Mouse (Mus musculus) intestine, postnatal 0 days (tissue): ENCODE data around the gene Slc27a5. TPM values are rescaled to one million over a fixed set of nuclear protein-coding genes. Genes with fewer than 3 reads are reported as not detected.

Experiments
- ATAC-seq: fragments of 200-750 bp; cut with Nextera tagmentation; 2 replicates; pipeline ENCODE4 v1.8.0; 2017; ENCODE audit warnings: mild to moderate bottlenecking, moderate TSS enrichment, moderate library complexity
- H3K27ac ChIP-seq: fragments of 300-500 bp; sonication (generic); 2 replicates; pipeline ENCODE4 v1.5.1; 2014; ENCODE audit warnings: mild to moderate bottlenecking, low read depth, low read length, moderate library complexity
- H3K27me3 ChIP-seq: fragments of 300-500 bp; sonication (generic); replicated peaks from 2 replicates; pipeline ENCODE4 v1.6.1; 2014; ENCODE audit warnings: low read length, mixed read lengths; ENCODE audit not compliant: control insufficient read depth, insufficient read depth
- H3K36me3 ChIP-seq: fragments of 300-500 bp; sonication (generic); 2 replicates; pipeline ENCODE4 v1.6.1; 2014; ENCODE audit warnings: mild to moderate bottlenecking, moderate library complexity; ENCODE audit not compliant: control insufficient read depth, insufficient read depth
- H3K4me1 ChIP-seq: fragments of 300-500 bp; sonication (generic); replicated peaks from 2 replicates; pipeline ENCODE4 v1.6.1; 2014; ENCODE audit warnings: antibody characterized with exemption, low read length, mixed read lengths; ENCODE audit not compliant: control insufficient read depth, insufficient read depth
- H3K4me2 ChIP-seq: fragments of 300-500 bp; sonication (generic); replicated peaks from 2 replicates; pipeline ENCODE4 v1.6.1; 2014; ENCODE audit warnings: low read depth, mild to moderate bottlenecking, moderate library complexity
- H3K4me3 ChIP-seq: fragments of 300-500 bp; sonication (generic); 2 replicates; pipeline ENCODE4 v1.5.1; 2014; ENCODE audit warnings: low read depth, low read length
- H3K9ac ChIP-seq: fragments of 300-500 bp; sonication (generic); 2 replicates; pipeline ENCODE4 v1.6.1; 2014; ENCODE audit warnings: mild to moderate bottlenecking, low read depth, low read length
- H3K9me3 ChIP-seq: fragments of 300-500 bp; sonication (generic); 2 replicates; pipeline ENCODE4 v1.6.1; 2016; ENCODE audit warnings: mixed run types; ENCODE audit not compliant: control insufficient read depth
- CTCF ChIP-seq: sonication (generic); IDR thresholded peaks from 2 replicates; pipeline ENCODE4 v1.5.1; 2016; ENCODE audit warnings: low read depth, mild to moderate bottlenecking, control low read depth, antibody characterized with exemption, moderate library complexity
- WGBS: fragments of 180-500 bp; shearing (Covaris S2); extraction: QIAGEN DNeasy Blood & Tissue Kit; methylation state at CpG from one replicate; pipeline ENCODE4 v1.1.7; 2014; 5-methylcytosine and 5-hydroxymethylcytosine counted together
- polyA plus RNA-seq: library from polyadenylated mRNA; unstranded; fragments of >200 nt; fragmentation: Nextera tagmentation; extraction: Ambion mirVana; gene quantifications from 2 replicates; pipeline ENCODE4 v1.2.1, GENCODE M21; 2015

Slc27a5 gene
- polyA plus RNA-seq, 1 experiment from 2014 or later = 0.22 TPM

DNA sequence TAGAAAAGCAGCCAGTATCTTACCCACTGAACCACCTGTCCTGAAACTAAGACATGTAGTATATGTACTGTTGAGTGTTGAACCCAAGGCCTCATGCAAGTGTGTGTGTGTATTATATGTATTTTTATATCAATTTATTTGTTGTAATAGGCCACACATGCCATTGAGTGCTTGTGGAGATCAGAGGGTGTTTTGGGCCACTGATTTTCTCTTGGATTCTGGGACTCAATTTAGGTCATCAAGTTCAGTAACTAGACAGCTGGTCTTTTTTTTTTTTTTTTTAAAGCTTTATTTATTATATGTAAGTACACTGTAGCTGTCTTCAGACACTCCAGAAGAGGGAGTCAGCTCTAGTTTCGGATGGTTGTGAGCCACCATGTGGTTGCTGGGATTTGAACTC is 17.2 kb upstream of the Slc27a5 start:
- Histone ChIP-seq H3K27ac (no peak overlapping the region), H3K9me3 (no peaks in the 10 kb centered on the region), H3K36me3 (no peaks in the 10 kb centered on the region), H3K27me3 (no peaks in the 10 kb centered on the region), H3K9ac (no peak overlapping the region), H3K4me1 (no peaks in the 10 kb centered on the region), H3K4me2 (no peak overlapping the region), H3K4me3 (no peak overlapping the region)
- no peak for TF ChIP-seq CTCF
- ATAC-seq = no peak
- 75% methylated on average over 1 of the region's 1 CpGs for WGBS

DNA sequence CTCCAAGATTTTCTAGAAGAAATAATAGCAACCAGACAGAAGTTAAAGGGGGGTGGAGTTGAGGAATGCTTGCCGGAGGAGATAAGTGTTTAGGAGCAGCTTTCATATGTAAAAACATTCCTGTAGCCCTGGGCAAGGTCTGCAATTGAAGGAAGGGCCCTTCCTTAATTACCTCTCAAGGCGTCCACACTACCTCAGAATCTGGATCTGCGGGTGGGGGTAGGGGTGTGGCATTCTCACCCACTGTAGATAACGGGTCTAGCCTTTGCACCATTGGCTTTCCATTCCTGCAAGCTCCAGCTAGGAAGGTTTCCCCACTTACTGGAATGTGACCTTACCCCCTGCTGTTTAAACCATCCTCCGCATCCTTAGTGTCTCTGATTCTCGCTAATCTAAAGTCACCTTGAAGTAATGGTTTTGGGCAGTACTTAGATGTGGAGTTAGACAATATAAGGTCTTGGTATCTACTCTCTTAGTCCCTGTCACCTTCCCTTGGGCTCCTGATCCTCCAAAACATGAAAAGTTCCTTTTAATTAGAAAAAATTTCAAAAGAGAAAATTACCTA is 16.4 kb upstream of the Slc27a5 start:
- no peaks in the 10 kb centered on the region for H3K27me3 ChIP-seq
- TF ChIP-seq CTCF = no peak

DNA sequence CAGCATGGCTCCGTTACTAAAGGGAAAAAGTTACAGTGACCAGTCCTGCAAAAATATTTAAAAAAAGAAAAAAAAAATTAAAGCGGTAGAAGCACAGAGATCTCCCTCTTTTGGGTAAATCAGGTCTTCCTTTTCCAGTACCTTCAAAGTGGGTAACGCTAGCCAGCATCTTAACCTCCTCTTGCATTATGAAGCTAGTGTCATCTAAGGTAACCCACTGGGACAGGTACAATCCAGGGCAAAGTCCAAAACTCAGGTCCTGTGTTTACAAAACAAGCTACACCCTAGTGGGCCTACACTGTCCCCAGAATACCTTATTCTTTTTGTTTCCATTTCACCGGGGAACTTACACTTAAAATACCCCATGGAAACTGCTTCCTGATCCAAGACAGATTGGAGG is 15.7 kb upstream of the Slc27a5 start:
- no peaks in the 10 kb centered on the region for H3K27me3 ChIP-seq
- H3K4me1 ChIP-seq = no peaks in the 10 kb centered on the region
- no peaks in the 10 kb centered on the region for H3K9me3 ChIP-seq
- ATAC-seq = no peak
- no peak overlapping the region for H3K4me2 ChIP-seq
- no peak overlapping the region for H3K9ac ChIP-seq
- no peaks in the 10 kb centered on the region for H3K36me3 ChIP-seq
- no peak overlapping the region for H3K4me3 ChIP-seq
- no peak overlapping the region for H3K27ac ChIP-seq
- 52% methylated on average over 4 of the region's 4 CpGs for WGBS
- no peak for TF ChIP-seq CTCF

More for the DNA sequence above, 16.4 kb upstream of the Slc27a5 start:
- no peak overlapping the region for H3K27ac ChIP-seq
- no peak overlapping the region for H3K4me2 ChIP-seq
- no peaks in the 10 kb centered on the region for H3K4me1 ChIP-seq
- WGBS = 28% methylated on average over 6 of the region's 6 CpGs
- H3K36me3 ChIP-seq = no peaks in the 10 kb centered on the region
- no peaks in the 10 kb centered on the region for H3K9me3 ChIP-seq
- H3K4me3 ChIP-seq = no peak overlapping the region
- no peak overlapping the region for H3K9ac ChIP-seq
- ATAC-seq = no peak

DNA sequence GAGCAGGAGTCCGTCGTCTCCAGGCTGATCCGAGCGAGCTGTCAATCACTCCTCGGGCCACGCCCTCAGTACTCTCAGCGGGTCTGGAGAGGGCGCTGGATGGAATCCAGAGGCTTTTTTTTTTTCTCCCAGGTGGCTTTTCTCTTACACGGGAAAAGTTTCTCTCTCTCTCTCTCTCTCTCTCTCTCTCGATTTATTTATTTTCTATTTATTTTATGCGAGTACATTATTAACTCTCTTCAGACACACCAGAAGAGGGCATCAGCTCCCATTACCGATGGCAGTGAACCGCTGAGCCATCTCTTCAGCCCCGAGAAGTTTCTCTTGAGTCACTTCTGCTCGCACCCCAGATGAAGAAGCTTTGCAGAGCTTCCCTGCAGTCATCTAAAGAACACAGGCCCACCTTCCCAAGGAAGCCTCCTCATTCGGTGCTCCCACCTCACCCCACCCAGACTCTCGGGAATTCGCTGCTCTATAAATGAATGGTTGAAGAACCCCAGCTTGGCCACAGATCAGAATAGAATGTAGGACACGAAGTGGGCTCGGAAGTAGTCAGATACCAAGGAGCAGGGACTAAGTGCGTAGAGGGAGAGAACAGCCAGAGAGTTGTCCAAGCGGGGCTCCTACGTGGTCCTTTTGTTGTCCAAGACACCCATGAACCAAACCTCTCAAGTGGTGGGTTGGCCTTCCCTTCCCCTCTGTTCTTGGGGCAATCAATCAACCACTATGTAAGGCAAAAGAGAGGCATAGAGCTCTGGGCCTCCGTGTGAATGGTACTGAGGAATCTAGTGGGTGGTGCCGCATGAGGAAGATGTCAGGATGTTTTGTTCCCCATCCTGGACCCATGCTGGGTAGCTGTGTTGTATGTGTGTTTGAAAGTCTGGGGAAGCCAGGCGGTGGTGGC is 12.3 kb upstream of the Slc27a5 start, which contains the start of gene Zbtb45:
Zbtb45 (minus strand) TSS at position 30 of the 904 bp plus-strand sequence.
- WGBS = 12% methylated on average over 26 of the region's 26 CpGs
- TF ChIP-seq CTCF = peak; percentile 26; the same call in 1 of the 2 replicates
- peaks cover 27% of the 10 kb centered on the region for H3K36me3 ChIP-seq
- peak within 1 kb of the TSS; percentile 85 for H3K4me3 ChIP-seq
- no peaks in the 10 kb centered on the region for H3K27me3 ChIP-seq
- ATAC-seq = no peak
- H3K9me3 ChIP-seq = no peaks in the 10 kb centered on the region
- H3K9ac ChIP-seq = peak within 1 kb of the TSS; percentile 87
- peak within 1 kb of the TSS; percentile 83 for H3K4me2 ChIP-seq
- H3K4me1 ChIP-seq = no peaks in the 10 kb centered on the region
- H3K27ac ChIP-seq = peak within 1 kb of the TSS; percentile 90

DNA sequence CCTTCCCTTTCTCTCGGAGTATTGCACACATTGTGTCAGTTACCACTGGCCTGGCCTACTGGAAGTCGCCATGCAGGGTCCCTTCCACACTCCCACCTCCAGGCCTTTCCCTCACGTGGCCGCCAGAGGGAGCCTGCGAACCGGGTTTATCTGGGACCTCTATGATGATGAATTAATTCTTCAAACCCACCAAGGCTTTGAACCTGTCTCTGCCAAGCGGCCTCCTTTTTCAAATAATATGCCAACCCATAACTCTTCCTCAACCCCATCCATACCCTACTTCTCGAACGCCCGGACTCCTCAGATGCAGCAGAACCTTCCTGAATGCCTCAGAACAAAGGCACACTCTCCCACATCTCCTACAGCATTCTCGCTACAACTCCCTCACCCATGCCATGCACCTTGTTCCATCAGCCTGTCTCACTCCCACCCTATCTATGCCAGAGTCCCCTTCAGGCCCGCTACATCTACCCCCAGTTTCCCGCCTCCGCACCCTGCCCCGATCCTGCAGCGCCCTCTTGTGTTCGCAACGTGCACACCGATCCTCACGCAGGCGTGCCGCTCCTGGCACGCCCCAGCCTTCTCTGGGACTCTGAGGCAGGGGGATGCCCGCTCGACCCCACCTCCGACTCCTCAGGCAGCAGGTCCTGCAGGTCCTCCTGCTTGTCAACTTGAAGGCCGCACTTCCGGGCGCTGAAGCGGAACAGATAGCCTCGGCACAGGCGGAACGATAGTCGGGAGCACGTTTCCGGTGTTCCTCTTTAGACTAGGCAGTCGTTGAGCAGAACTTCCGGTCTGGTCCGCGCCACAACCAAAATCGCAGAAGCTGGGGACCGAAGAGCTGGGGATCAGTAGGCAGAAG is 11.4 kb upstream of the Slc27a5 start:
- peaks cover 27% of the 10 kb centered on the region for H3K36me3 ChIP-seq

More for the DNA sequence above, 11.4 kb upstream of the Slc27a5 start:
- Histone ChIP-seq H3K27ac (peak overlapping the region; percentile 90), H3K4me2 (peak overlapping the region; percentile 83), H3K27me3 (no peaks in the 10 kb centered on the region), H3K9me3 (no peaks in the 10 kb centered on the region), H3K4me3 (peak overlapping the region; percentile 85), H3K4me1 (no peaks in the 10 kb centered on the region), H3K9ac (peak overlapping the region; percentile 87)
- under 1% methylated on average over 42 of the region's 42 CpGs for WGBS
- TF ChIP-seq CTCF = peak; percentile 93
- ATAC-seq = peak; percentile 86
